Mouse (Mus musculus) brown adipose tissue, adult 24 weeks (tissue): ENCODE data around the gene Cers6. TPM values are rescaled to one million over a fixed set of nuclear protein-coding genes. Genes with fewer than 3 reads are reported as not detected.

ENCODE experiments used
- H3K27ac ChIP-seq: fragments of 200-500 bp; replicated peaks from 2 replicates; pipeline ENCODE4 v1.5.1; 2012; ENCODE audit warnings: low read depth, mild to moderate bottlenecking, low read length
- H3K4me1 ChIP-seq: fragments of 200-500 bp; 2 replicates; pipeline ENCODE4 v1.6.1; 2012; ENCODE audit warnings: low read length, mixed read lengths; ENCODE audit not compliant: control insufficient read depth, insufficient read depth, insufficient read length
- H3K4me3 ChIP-seq: fragments of 200-500 bp; 2 replicates; pipeline ENCODE4 v1.5.1; 2012; ENCODE audit warnings: low read depth, mild to moderate bottlenecking, low read length, moderate library complexity; ENCODE audit not compliant: insufficient read depth
- polyA plus RNA-seq: library from polyadenylated mRNA; stranded (reverse); fragments of >200 nt; gene quantifications from 2 replicates; pipeline ENCODE4 v1.2.4, GENCODE M21; 2012; ENCODE audit not compliant: missing spikeins, insufficient read depth, insufficient read length

The Cers6 gene
- polyA plus RNA-seq, 1 experiment, result 1.1 TPM

DNA sequence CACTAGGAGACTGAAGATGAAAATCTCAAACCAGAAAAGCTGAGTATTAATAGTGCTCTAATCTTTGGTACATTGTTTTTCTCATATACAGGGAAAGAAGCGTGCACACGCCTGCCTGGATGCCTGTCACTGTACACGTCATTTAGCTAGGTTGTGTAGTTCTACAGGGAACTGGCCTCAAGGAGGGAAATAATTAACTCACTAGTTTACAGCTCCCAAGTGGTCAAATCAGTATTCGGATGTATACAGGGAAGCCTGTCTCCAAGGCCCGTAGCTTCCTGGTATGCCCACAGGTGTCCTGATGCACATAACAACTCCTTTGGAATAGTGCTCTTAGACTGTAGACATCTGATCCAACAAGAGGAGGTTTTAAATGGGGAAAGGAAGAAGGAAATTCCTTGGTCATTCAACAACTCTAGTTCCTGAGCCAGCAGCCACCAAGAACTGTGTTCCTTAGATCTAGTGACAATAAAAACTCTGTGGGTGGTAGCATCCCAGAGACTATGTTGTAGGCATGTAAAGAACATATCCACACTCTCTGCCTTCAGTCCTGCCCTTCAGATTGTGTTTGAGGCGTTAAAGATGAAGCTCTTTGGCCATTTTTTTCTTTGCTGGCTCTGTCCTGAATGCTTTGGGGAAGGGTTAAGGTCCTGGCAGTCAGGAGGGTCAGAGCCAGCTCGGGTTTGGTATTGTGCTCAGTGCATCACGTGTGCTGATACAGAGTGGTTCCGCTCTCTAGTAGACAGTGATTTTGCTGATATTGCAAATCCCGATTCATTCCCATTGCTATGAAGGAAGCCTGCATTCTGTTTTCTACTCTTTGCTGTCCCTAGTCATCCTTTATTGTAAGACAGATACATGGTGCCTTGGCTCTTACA is 65.9 kb downstream of the Cers6 start:
- no peak overlapping the region for H3K4me3 ChIP-seq
- no peaks in the 10 kb centered on the region for H3K4me1 ChIP-seq

DNA sequence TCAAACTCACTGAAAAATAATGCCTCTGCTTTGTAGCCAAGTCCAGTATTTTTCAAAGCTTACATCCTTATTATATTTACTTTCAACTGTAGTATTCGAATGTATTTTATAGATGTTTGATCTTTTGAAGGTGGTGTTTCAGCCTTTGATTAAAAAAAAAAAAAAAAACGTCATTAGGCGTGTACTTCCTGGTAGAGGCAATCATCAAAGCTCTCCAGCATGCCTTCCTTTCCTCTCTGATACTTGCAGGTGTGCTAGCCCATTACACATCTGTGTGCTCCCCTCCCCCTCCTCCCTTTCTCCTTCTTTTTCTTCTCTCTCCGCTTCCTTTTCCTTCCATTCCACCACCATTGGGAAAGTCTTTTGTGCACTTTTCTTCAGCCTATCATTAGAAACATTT is 71.0 kb downstream of the Cers6 start:
- Histone ChIP-seq H3K27ac (no peak overlapping the region), H3K4me3 (no peak overlapping the region), H3K4me1 (no peaks in the 10 kb centered on the region)

More for the DNA sequence above, 65.9 kb downstream of the Cers6 start:
- H3K27ac ChIP-seq, result no peak overlapping the region

DNA sequence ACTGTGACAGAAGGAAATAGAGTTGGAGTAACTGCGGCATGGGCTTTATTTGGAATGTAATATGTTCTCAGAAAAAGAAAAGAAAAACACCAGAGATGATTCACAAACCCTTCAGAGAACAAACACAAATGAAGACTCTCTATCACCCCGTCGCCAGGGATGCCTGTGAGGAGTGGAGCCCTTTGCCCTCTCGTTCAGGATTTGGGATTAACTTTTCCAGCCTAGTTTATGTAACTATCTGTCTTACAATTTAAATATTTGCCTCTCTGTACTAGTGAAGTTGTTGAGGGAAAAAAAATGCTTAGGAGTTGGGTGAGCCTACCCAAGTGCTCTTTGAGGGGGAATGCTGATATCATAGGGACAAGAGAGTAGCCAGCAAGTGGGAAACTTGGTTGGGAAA is 71.4 kb downstream of the Cers6 start:
- no peak overlapping the region for H3K4me3 ChIP-seq
- H3K27ac ChIP-seq, result no peak overlapping the region
- no peaks in the 10 kb centered on the region for H3K4me1 ChIP-seq

DNA sequence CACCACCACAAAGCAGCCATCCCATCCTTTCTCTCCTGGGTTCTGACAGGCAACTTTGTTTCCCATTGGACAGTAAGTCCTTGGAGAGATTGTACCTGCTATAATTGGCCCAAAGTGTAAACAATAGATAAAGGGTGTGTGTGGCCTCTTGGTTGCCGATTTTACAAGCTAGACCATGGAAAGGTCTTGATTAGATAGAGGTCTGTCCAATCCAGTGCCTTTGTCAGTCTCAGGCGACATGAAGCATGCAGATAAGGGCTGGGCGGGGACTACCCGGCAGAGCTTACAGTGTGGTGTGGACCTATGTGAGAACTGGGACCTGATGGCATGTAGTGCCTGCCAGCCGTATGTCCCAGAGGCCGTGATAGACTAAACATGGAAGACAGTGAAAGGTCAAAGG is 73.4 kb downstream of the Cers6 start:
- Histone ChIP-seq H3K4me1 (no peaks in the 10 kb centered on the region), H3K27ac (no peak overlapping the region), H3K4me3 (no peak overlapping the region)

DNA sequence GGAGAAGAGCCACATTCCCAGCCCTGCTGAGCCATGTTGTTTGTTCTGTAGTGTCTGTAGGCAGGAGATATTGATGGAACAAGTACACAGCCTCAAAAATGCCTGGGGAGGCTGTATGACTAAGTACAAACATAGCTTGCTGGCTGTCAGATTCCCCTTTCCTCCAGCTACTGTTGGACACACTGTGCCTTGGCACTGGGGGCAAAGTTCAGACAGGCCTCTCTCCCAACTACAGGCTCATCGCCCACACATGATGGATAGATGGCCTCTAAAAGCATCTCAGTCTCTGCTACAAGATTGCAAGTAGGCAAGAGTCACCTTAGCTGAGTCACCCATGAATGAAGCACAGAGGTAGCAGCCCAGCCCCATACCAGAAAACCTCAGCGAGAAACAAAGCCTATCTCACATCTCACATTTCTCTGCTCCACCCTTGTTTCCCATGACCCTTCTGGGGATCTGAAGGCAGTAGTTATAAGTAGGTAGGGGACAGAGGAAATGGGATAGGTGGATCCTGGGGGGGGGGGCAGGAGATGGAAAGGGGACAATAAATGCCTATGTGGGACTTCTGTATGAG is 74.6 kb downstream of the Cers6 start:
- H3K4me1 ChIP-seq, result no peaks in the 10 kb centered on the region
- no peak overlapping the region for H3K27ac ChIP-seq

DNA sequence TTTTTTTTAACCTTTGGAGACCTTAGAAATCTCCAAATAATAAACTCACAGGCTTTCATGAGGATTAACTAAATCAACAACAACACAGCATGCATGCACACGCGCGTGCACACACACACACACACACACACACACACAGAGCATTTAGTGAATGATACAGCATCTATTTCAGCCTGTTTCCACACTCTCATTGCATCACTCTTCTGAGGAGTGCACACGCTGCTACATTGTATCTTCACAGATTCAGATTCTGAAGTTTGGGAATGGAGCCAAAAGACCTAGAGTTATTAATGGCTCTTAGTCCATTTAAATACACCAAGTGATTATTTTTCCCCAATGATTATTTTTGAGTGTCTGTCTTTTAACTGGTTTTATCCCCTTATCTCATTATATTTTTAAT is 75.5 kb downstream of the Cers6 start:
- Histone ChIP-seq H3K4me3 (no peak overlapping the region), H3K27ac (no peak overlapping the region), H3K4me1 (no peaks in the 10 kb centered on the region)

More for the DNA sequence above, 74.6 kb downstream of the Cers6 start:
- no peak overlapping the region for H3K4me3 ChIP-seq

DNA sequence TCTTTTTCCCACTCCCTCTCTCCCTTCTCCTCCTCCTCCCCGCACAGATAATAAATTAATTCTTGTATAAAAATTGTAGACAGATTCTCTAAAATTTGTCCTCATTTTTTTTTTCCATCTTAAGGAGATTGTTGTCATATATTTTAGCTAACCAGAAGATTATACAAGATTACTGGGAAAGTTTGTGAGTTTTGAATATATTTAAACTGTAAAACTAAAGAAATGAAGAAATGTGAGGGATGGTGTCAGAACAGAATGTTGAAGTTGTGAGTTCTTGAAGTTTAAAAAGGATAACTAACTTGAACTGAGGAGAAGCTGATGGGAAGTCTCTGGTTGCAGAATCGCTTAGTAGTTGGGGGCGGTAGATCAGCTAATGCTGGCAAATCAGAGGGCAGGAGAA is 76.6 kb downstream of the Cers6 start:
- H3K4me1 ChIP-seq, result no peaks in the 10 kb centered on the region
- H3K4me3 ChIP-seq, result no peak overlapping the region
- H3K27ac ChIP-seq, result no peak overlapping the region

DNA sequence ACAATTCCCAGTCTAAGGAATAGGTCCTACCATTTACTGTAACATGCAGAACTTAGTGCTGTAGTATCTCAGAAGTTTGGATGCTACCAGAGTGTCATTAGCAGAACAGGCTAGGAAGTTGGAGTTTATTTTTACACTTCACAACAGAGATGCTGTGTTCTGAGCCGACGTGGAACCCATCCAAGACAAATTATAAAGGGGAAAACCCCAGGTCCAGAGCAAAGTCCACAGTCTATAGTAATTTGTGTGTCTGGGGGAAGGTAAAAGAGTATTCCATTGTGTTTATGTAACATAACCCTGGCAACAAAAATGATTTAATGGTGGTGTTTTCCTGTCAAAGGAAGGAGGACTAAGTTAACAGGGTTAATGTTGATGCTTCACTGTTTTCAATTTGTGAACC is 83.7 kb downstream of the Cers6 start:
- Histone ChIP-seq H3K27ac (no peak overlapping the region), H3K4me3 (no peak overlapping the region), H3K4me1 (no peaks in the 10 kb centered on the region)

DNA sequence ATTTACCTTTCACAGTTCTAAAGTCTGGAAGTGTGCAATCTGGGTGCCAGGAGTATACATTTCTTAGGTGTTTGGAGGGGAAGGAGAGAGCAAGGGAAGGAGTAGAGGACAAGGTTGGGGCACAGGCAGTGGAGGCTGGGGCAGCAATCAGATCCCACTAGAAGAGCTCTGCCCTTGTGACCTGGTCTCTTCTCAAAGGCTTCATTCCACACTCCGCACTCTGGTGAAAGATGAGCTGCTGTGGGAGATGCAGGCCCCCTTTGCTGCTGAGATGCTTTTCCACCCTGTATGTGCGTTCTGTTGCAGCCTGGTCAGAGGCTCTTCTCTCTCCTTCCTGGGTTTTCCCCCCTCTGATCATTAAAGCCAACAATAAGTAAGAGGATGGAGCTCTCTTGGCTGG is 84.7 kb downstream of the Cers6 start:
- H3K4me3 ChIP-seq, result no peak overlapping the region
- H3K4me1 ChIP-seq, result no peaks in the 10 kb centered on the region
- no peak overlapping the region for H3K27ac ChIP-seq

DNA sequence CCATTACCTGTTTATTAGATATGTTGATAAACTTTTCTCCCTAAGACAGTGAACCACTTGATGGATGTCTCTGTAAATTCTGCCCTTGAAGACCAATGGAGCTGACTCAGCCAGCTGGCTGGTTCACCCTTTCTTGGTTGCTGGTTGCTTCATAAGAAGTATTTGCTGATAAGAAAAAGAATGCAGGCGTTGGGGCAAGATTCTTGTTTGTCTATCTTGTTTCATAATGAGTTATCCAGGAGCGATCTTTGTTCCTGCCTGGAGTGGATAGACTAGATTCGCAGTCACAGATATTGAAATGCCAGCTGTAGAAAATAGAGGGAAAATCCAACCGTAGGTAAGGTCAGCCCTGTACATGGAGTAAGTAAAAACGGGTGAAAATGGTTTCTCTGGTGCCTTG is 85.6 kb downstream of the Cers6 start:
- Histone ChIP-seq H3K27ac (no peak overlapping the region), H3K4me3 (no peak overlapping the region), H3K4me1 (no peaks in the 10 kb centered on the region)

DNA sequence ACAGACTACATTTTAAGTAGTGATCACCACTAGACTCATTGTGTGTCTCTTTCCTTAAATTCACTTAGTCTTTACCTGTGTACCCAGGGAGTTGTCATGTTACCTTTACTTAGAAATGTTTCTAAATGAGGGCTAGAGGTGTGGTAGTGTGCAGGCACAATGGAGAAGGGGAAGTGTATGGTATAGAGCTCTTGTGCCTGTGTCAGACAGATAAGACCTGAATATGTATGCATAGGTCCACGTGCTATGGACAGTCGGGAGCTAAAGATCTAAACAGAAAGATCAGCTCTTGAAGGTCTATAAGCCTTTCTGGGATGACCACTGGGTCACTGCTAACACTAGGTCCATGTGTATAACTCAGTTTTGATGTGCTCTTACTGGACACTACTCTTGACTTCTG is 87.9 kb downstream of the Cers6 start:
- Histone ChIP-seq H3K4me3 (no peak overlapping the region), H3K27ac (no peak overlapping the region), H3K4me1 (no peaks in the 10 kb centered on the region)

DNA sequence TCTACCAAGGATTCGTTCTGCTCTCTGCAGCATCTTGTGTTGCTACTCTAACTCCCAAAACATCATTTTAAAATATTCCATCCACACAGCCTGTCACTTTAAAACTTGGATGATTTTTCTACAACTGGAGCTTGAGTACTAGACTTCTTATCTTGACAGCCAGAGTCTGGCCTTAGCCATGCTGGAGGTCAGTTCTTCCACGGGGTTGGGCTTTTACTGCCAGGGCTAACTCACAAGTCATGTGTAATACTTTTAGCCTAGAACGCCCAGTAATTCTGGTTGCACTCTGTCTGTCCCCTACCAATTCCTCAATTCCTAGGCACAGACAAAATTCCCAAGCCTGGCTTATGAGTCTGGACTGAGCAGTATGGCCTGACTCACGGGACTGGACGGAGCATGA is 88.5 kb downstream of the Cers6 start:
- H3K4me1 ChIP-seq, result no peaks in the 10 kb centered on the region
- no peak overlapping the region for H3K4me3 ChIP-seq
- no peak overlapping the region for H3K27ac ChIP-seq

DNA sequence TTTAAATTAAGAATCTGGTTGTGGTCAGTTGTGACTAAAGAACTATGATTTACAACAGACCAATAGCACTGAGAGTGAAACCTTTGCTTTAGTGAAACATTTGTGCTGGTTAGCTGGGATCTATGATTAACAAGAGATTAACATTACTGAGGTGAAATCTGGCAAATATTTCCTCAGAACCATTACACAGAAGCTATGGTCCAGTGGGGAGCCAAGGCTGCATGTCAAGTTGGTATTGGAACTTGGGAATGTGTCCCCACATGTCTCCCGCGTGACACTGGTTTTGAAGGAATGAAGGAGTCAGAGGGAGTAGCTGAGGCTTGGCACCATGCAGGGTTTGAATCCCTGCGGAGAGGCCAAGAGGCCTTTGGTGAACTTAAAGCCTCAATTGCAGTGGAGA is 90.5 kb downstream of the Cers6 start:
- Histone ChIP-seq H3K4me3 (no peak overlapping the region), H3K4me1 (no peaks in the 10 kb centered on the region), H3K27ac (no peak overlapping the region)

DNA sequence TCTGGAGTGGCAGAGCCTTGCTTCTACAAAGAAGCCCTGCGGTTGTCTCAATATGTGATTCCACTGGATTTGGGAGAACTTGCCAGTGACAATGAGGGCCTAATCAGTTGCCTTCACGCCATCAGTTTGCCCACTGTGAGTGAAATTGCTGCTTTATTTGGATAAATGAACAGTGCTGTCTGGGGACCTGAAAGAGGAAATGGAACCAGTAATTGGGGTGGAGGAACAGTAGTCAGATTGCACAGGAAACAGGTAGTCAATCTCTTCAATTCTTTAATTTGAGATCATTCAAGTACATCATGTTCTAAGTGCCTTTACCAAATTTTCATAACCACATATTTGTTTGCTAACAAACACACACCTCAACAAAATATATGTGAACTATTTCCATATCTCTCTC is 92.4 kb downstream of the Cers6 start:
- Histone ChIP-seq H3K4me3 (no peak overlapping the region), H3K4me1 (no peaks in the 10 kb centered on the region), H3K27ac (no peak overlapping the region)

DNA sequence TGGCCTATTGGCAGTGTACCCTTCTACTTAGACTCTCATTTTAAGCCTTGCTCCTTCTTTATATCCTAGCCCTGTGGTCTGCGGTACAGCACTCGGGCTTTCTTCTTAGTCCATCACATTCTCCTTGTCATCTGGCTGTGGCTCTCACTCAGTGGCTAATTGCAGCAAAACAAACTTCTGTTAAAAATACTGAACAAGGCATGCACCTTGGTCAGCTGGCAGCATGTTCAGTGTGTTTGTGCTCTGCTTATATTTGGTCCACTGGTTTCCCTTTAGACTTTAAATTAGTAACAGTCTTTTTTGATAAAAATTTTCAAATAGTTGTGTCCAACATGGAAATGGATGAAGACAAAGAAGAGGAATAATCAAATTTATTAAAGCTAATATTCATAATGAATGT is 94.3 kb downstream of the Cers6 start:
- Histone ChIP-seq H3K27ac (no peak overlapping the region), H3K4me3 (no peak overlapping the region), H3K4me1 (no peaks in the 10 kb centered on the region)

DNA sequence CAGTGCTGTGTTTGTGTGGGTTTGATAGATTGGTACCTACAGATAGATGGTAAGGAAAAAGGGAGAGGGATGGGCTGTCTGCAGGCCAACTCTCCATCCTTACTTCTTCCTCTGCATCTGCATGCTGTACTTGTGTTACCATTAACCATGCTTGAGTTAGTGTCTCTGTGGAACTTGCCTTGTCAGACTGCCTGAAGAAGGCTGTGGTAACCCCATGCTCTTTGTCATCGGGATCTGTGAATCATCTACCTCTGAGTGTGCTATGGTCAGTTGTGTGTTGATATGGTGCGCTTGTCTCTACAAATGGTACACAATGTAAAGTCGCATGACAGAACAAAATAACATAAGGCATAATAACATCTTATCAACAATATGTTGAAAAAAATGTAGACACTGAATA is 94.9 kb downstream of the Cers6 start:
- no peak overlapping the region for H3K27ac ChIP-seq

More for the DNA sequence above, 94.9 kb downstream of the Cers6 start:
- no peaks in the 10 kb centered on the region for H3K4me1 ChIP-seq
- no peak overlapping the region for H3K4me3 ChIP-seq
